Mouse (Mus musculus) T-helper 17 cell (primary cell): ENCODE measurements around the gene Fgl2.

ENCODE experiments used
- in situ Hi-C, 2 experiments: fragments of 300-600 bp; cut with MboI, MseI; formaldehyde crosslinking; loops; 1 replicate in 1 of 2; 2 replicates in 1 of 2; pipeline ENCODE4 v1.15.1; 2025; ENCODE audit warnings: high pct_unique_total_duplicates in 2 of 2

Gene Fgl2

GRCm38 (mm10) chr5:21383392-21384251, 11.2 kb downstream of the Fgl2 start:
- in situ Hi-C loops: no loop called here

GRCm38 (mm10) chr5:21384252-21384960, 12.0 kb downstream of the Fgl2 start:
- in situ Hi-C loops: no loop called here

GRCm38 (mm10) chr5:21384976-21385375, 12.5 kb downstream of the Fgl2 start:
- in situ Hi-C loops: no loop called here

GRCm38 (mm10) chr5:21386432-21386831, 14.0 kb downstream of the Fgl2 start:
- in situ Hi-C loops: no loop called here

- in situ Hi-C loops: no loop called here
Observed at GRCm38 (mm10) chr5:21387340-21387739, 14.9 kb downstream of the Fgl2 start.

GRCm38 (mm10) chr5:21388855-21389254, 16.4 kb downstream of the Fgl2 start:
- in situ Hi-C loops: no loop called here

- in situ Hi-C loops: no loop called here
Observed at GRCm38 (mm10) chr5:21391616-21392384, 19.4 kb downstream of the Fgl2 start.

- in situ Hi-C loops: no loop called here
Observed at GRCm38 (mm10) chr5:21394562-21394961, 22.1 kb downstream of the Fgl2 start.

GRCm38 (mm10) chr5:21395205-21395840, 22.9 kb downstream of the Fgl2 start:
- in situ Hi-C loops: no loop called here

- in situ Hi-C loops: loop anchor here in 1 of 2 experiments (10.0 kb wide), 1 partner anchor 466 kb away; no protein-coding TSS in a partner anchor
Observed at GRCm38 (mm10) chr5:21411261-21411666, 38.8 kb downstream of the Fgl2 start.

- in situ Hi-C loops: loop anchor here in 1 of 2 experiments (10.0 kb wide), 1 partner anchor 467 kb away; no protein-coding TSS in a partner anchor
Observed at GRCm38 (mm10) chr5:21412056-21412455, 39.6 kb downstream of the Fgl2 start.

GRCm38 (mm10) chr5:21413322-21413721, 40.9 kb downstream of the Fgl2 start:
- in situ Hi-C loops: loop anchor here in 1 of 2 experiments (10.0 kb wide), 1 partner anchor 469 kb away; no protein-coding TSS in a partner anchor

GRCm38 (mm10) chr5:21414116-21414820, 41.8 kb downstream of the Fgl2 start:
- in situ Hi-C loops: loop anchor here in 1 of 2 experiments (10.0 kb wide), 1 partner anchor 469 kb away; no protein-coding TSS in a partner anchor

- in situ Hi-C loops: loop anchor here (5.0 to 10.0 kb wide), 2 partner anchors 86 to 474 kb away; no protein-coding TSS in a partner anchor
Observed at GRCm38 (mm10) chr5:21418613-21419012, 46.2 kb downstream of the Fgl2 start.

GRCm38 (mm10) chr5:21420609-21421008, 48.2 kb downstream of the Fgl2 start:
- in situ Hi-C loops: loop anchor here (5.0 to 10.0 kb wide), 4 partner anchors 88 to 366 kb away; partner anchors contain the start of genes Armc10 (in 1 of the 2), Fbxl13 (in 1 of the 2) and Ptpn12 (in 1 of the 2)

GRCm38 (mm10) chr5:21424614-21425602, 52.5 kb downstream of the Fgl2 start, which contains the start of the genes Ccdc146 and Fam185a:
Gene Ccdc146 (minus strand): TSS chr5:21424677.
Gene Fam185a (plus strand): TSS chr5:21424958.
- in situ Hi-C loops: loop anchor here (5.0 to 10.0 kb wide), 4 partner anchors 93 to 370 kb away; partner anchors contain the start of genes Armc10 (in 1 of the 2), Fbxl13 (in 1 of the 2) and Ptpn12 (in 1 of the 2)

- in situ Hi-C loops: loop anchor here in 1 of 2 experiments (10.0 kb wide), 2 partner anchors 218 to 372 kb away; partner anchors contain the start of genes Armc10, Fbxl13 and Ptpn12
Observed at GRCm38 (mm10) chr5:21426666-21427065, 54.2 kb downstream of the Fgl2 start.
